11 mouse cellular contexts compared by ENCODE assay signal in the genomic region with DNA sequence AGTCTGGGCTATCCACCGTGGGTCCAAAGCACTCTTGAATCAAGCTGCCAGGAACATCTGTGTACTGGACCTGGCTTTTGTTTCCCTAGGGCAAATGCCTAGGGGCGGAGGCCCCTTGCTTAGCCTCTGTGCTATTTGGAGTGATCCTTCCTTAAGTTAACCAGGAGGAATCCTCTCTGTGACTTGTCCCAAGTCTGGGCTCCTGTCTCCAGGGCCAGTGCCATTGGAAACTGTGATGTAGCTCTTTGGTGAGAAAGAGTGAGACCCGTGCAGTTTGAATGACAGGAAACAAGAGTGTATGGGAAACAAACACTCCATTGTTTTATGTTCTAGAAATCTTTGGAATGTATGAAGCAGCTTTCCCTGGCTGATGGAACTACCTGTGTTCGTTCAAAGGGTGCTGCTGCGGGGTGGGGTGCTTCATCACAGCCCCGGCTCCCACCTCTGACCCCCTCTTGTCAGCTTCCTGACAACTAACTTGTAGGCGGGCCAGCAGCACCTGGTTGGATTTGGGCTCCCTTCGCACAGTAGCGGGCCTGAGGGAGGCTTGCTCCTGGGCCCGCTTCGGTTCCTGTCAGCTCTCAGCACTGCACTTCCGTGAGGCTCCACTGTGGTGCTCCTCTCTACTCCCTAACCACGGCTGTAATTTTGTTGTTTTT. TPM values are rescaled to one million over a fixed set of nuclear protein-coding genes. Genes with fewer than 3 reads are reported as not detected.
A peak's percentile ranks its signal among the peaks of the same experiment; 100 is the strongest.
DNase-seq lines count a peak whose midpoint lies in the region; ATAC-seq and TF ChIP-seq lines count a peak whose summit lies in the region.
"Had no signal": no experiment of that assay in that cellular context is flagged by ENCODE, and none has a peak within 500 bp of the region (broad histone marks: within the 10 kb centered on the region; RNA-seq: fewer than 3 reads in every experiment).

No protein-coding gene starts in this region.

- H3K4me2 ChIP-seq in hindbrain, embryonic 14.5 days (replicated peaks) = no peak overlapping the region
- no peak overlapping the region for H3K4me2 ChIP-seq in hindbrain, embryonic 16.5 days (ENCODE audit: low read length)
- no peak overlapping the region for H3K4me2 ChIP-seq in heart, postnatal 0 days (ENCODE audit: low read depth, low read length)
- H3K4me2 ChIP-seq: neural tube, embryonic 13.5 days had no signal

- TF ChIP-seq EP300 in heart, postnatal 0 days (IDR thresholded peaks at IDR 0.05; ENCODE audit: low read depth) = no peak

- DNase-seq in hindbrain, embryonic 14.5 days (ENCODE audit: low spot score) = no peak
- DNase-seq in thymus, adult 2 months = no peak
- DNase-seq in thymus, postnatal 36 days = no peak
- DNase-seq in heart, postnatal 0 days (ENCODE audit: low spot score) = peak; percentile 45
- DNase-seq in frontal cortex, postnatal 25 days (ENCODE audit: low spot score in 2 of 2) = no peak
- no peak for DNase-seq in left cerebral cortex, postnatal 4 days
- DNase-seq: kidney, adult 11 months; layer of hippocampus, postnatal 36 days had no signal

- H3K9me3 ChIP-seq in hindbrain, embryonic 14.5 days (ENCODE audit: control insufficient read depth, low read length) = no peaks in the 10 kb centered on the region
- H3K9me3 ChIP-seq in hindbrain, embryonic 16.5 days (ENCODE audit: control insufficient read depth, low read length) = no peaks in the 10 kb centered on the region
- H3K9me3 ChIP-seq in heart, postnatal 0 days (replicated peaks; ENCODE audit: control insufficient read depth, low read length) = no peaks in the 10 kb centered on the region
- H3K9me3 ChIP-seq: neural tube, embryonic 13.5 days had no signal

- WGBS in hindbrain, embryonic 14.5 days = 83% methylated on average over 13 of the region's 13 CpGs
- 78% methylated on average over 13 of the region's 13 CpGs for WGBS in hindbrain, embryonic 16.5 days
- 55% methylated on average over 13 of the region's 13 CpGs for WGBS in thymus, adult 2 months
- WGBS in heart, postnatal 0 days = 71% methylated on average over 13 of the region's 13 CpGs

- ATAC-seq in hindbrain, embryonic 14.5 days (ENCODE audit: low FRiP score) = no peak
- no peak for ATAC-seq in hindbrain, embryonic 16.5 days
- ATAC-seq in heart, postnatal 0 days (ENCODE audit: insufficient read depth, low read depth) = no peak
- ATAC-seq: activated CD4-positive, CD25-positive, alpha-beta regulatory T cell, adult 4 months had no signal

- no peak overlapping the region for H3K9ac ChIP-seq in hindbrain, embryonic 14.5 days
- H3K9ac ChIP-seq in hindbrain, embryonic 16.5 days (ENCODE audit: low read depth, low read length) = no peak overlapping the region
- H3K9ac ChIP-seq in heart, postnatal 0 days (replicated peaks; ENCODE audit: low read depth, low read length) = no peak overlapping the region
- H3K9ac ChIP-seq: neural tube, embryonic 13.5 days had no signal

- TF ChIP-seq CTCF in thymus, adult 2 months (IDR thresholded peaks at IDR 0.05; ENCODE audit: borderline replicate concordance, control insufficient read depth, extremely low read depth, insufficient read depth, low read length, poor library complexity) = no peak
- TF ChIP-seq CTCF in heart, postnatal 0 days (IDR thresholded peaks at IDR 0.05; ENCODE audit: low read depth) = no peak

- intact Hi-C loops in left cerebral cortex, postnatal 4 days (cut with DNase I) = no loop called here

- H3K27me3 ChIP-seq in hindbrain, embryonic 14.5 days (ENCODE audit: control insufficient read depth, insufficient read depth, low read length) = no peaks in the 10 kb centered on the region
- H3K27me3 ChIP-seq in hindbrain, embryonic 16.5 days (replicated peaks; ENCODE audit: control insufficient read depth, insufficient read depth, low read length) = no peaks in the 10 kb centered on the region
- no peaks in the 10 kb centered on the region for H3K27me3 ChIP-seq in thymus, adult 2 months (ENCODE audit: control insufficient read depth, insufficient read depth, low read length)
- H3K27me3 ChIP-seq in heart, postnatal 0 days (ENCODE audit: control insufficient read depth, insufficient read depth, low read length) = no peaks in the 10 kb centered on the region
- H3K27me3 ChIP-seq: neural tube, embryonic 13.5 days had no signal

- H3K4me1 ChIP-seq in hindbrain, embryonic 14.5 days (replicated peaks; ENCODE audit: control insufficient read depth, insufficient read depth, low read length) = peaks cover 6% of the 10 kb centered on the region
- H3K4me1 ChIP-seq in hindbrain, embryonic 16.5 days (ENCODE audit: control insufficient read depth, insufficient read depth, low read depth, low read length) = peaks cover 12% of the 10 kb centered on the region; the same call in 1 of the 2 replicates
- H3K4me1 ChIP-seq in thymus, adult 2 months (replicated peaks; ENCODE audit: control insufficient read depth, insufficient read depth, low read length) = peaks cover 36% of the 10 kb centered on the region
- H3K4me1 ChIP-seq in heart, postnatal 0 days (ENCODE audit: control insufficient read depth, insufficient read depth) = peaks cover 53% of the 10 kb centered on the region

- H3K27ac ChIP-seq in hindbrain, embryonic 14.5 days = peak overlapping the region; percentile 29; the same call in 1 of the 2 replicates
- no peak overlapping the region; the same call in 1 of the 2 replicates for H3K27ac ChIP-seq in hindbrain, embryonic 16.5 days (ENCODE audit: low read depth, low read length)
- H3K27ac ChIP-seq in thymus, adult 2 months (ENCODE audit: control insufficient read depth, insufficient read depth, low read length) = peak overlapping the region; percentile 18; the same call in 1 of the 2 replicates
- peak overlapping the region; percentile 82 for H3K27ac ChIP-seq in heart, postnatal 0 days (ENCODE audit: low read depth)
- H3K27ac ChIP-seq: neural tube, embryonic 13.5 days had no signal

- peaks cover 50% of the 10 kb centered on the region for H3K36me3 ChIP-seq in hindbrain, embryonic 14.5 days (replicated peaks; ENCODE audit: control insufficient read depth, insufficient read depth)
- H3K36me3 ChIP-seq in hindbrain, embryonic 16.5 days (ENCODE audit: control insufficient read depth, insufficient read depth, low read length) = no peaks in the 10 kb centered on the region; the same call in 1 of the 2 replicates
- H3K36me3 ChIP-seq in thymus, adult 2 months (ENCODE audit: control insufficient read depth, insufficient read depth, low read length) = no peaks in the 10 kb centered on the region
- peaks cover 20% of the 10 kb centered on the region for H3K36me3 ChIP-seq in heart, postnatal 0 days (replicated peaks; ENCODE audit: control insufficient read depth, insufficient read depth, low read length)

- TF ChIP-seq POLR2A in thymus, adult 2 months (IDR thresholded peaks at IDR 0.05; ENCODE audit: control insufficient read depth, extremely low read depth, insufficient read depth, low read length, poor library complexity) = no peak

- no peak overlapping the region for H3K4me3 ChIP-seq in hindbrain, embryonic 14.5 days (replicated peaks; ENCODE audit: low read length)
- no peak overlapping the region for H3K4me3 ChIP-seq in hindbrain, embryonic 16.5 days (ENCODE audit: low read length)
- H3K4me3 ChIP-seq in thymus, adult 2 months (ENCODE audit: control insufficient read depth, insufficient read depth, low read length) = no peak overlapping the region
- no peak overlapping the region for H3K4me3 ChIP-seq in heart, postnatal 0 days (ENCODE audit: low read depth, low read length)
- H3K4me3 ChIP-seq: neural tube, embryonic 13.5 days had no signal

RNA-seq across cellular contexts. Expression of a gene that starts 11.8 kb away (rescaled TPM):
- polyA plus RNA-seq in hindbrain, embryonic 14.5 days (2014; fragmentation: Nextera tagmentation; extraction: Ambion mirVana) = 80.0 and 84.9 TPM in 2 replicates
- polyA plus RNA-seq in hindbrain, embryonic 16.5 days (2015; fragmentation: Nextera tagmentation; extraction: Ambion mirVana) = 105 and 113 TPM in 2 replicates
- 141 and 159 TPM in 2 replicates for polyA plus RNA-seq in thymus, adult 2 months (2012; rRNA removed)
- total RNA-seq in heart, postnatal 0 days (2014; rRNA removed; ENCODE audit: low replicate concordance) = 127 and 200 TPM in 2 replicates
- 56.4 and 60.3 TPM in 2 replicates for polyA plus RNA-seq in heart, postnatal 0 days (2015; fragmentation: Nextera tagmentation; extraction: Ambion mirVana)
- total RNA-seq in left cerebral cortex, postnatal 4 days (2021) = 10 to 100 TPM; 87.1 to 87.7 TPM

RNA-seq across cellular contexts. Expression of a gene that starts 17.9 kb away (rescaled TPM):
- polyA plus RNA-seq in hindbrain, embryonic 14.5 days (2014; fragmentation: Nextera tagmentation; extraction: Ambion mirVana) = 0.56 and 0.63 TPM in 2 replicates
- 0.26 and 0.31 TPM in 2 replicates for polyA plus RNA-seq in hindbrain, embryonic 16.5 days (2015; fragmentation: Nextera tagmentation; extraction: Ambion mirVana)
- 12.8 and 12.9 TPM in 2 replicates for polyA plus RNA-seq in thymus, adult 2 months (2012; rRNA removed)
- 4.8 and 9.5 TPM in 2 replicates for total RNA-seq in heart, postnatal 0 days (2014; rRNA removed; ENCODE audit: low replicate concordance)
- 0.49 and 0.51 TPM in 2 replicates for polyA plus RNA-seq in heart, postnatal 0 days (2015; fragmentation: Nextera tagmentation; extraction: Ambion mirVana)
- total RNA-seq in left cerebral cortex, postnatal 4 days (2021) = 1 to 10 TPM; 5.0 to 5.7 TPM

RNA-seq across cellular contexts. Expression of a gene that starts 46.4 kb away (rescaled TPM):
- polyA plus RNA-seq in hindbrain, embryonic 14.5 days (2014; fragmentation: Nextera tagmentation; extraction: Ambion mirVana) = 46.7 and 51.5 TPM in 2 replicates
- 68.4 and 85.0 TPM in 2 replicates for polyA plus RNA-seq in hindbrain, embryonic 16.5 days (2015; fragmentation: Nextera tagmentation; extraction: Ambion mirVana)
- 141 and 143 TPM in 2 replicates for polyA plus RNA-seq in thymus, adult 2 months (2012; rRNA removed)
- total RNA-seq in heart, postnatal 0 days (2014; rRNA removed; ENCODE audit: low replicate concordance) = 20.6 and 46.5 TPM in 2 replicates
- 20.1 and 20.3 TPM in 2 replicates for polyA plus RNA-seq in heart, postnatal 0 days (2015; fragmentation: Nextera tagmentation; extraction: Ambion mirVana)
- total RNA-seq in left cerebral cortex, postnatal 4 days (2021) = 10 to 100 TPM; 81.1 to 81.4 TPM

RNA-seq across cellular contexts. Expression of a gene that starts 46.9 kb away (rescaled TPM):
- polyA plus RNA-seq in hindbrain, embryonic 14.5 days (2014; fragmentation: Nextera tagmentation; extraction: Ambion mirVana) = 14.5 and 14.8 TPM in 2 replicates
- 11.7 and 16.7 TPM in 2 replicates for polyA plus RNA-seq in hindbrain, embryonic 16.5 days (2015; fragmentation: Nextera tagmentation; extraction: Ambion mirVana)
- polyA plus RNA-seq in thymus, adult 2 months (2012; rRNA removed) = 82.4 and 90.3 TPM in 2 replicates
- total RNA-seq in heart, postnatal 0 days (2014; rRNA removed; ENCODE audit: low replicate concordance) = 18.9 and 24.5 TPM in 2 replicates
- polyA plus RNA-seq in heart, postnatal 0 days (2015; fragmentation: Nextera tagmentation; extraction: Ambion mirVana) = 4.7 and 5.6 TPM in 2 replicates
- 10 to 100 TPM; 29.3 to 29.7 TPM for total RNA-seq in left cerebral cortex, postnatal 4 days (2021)

RNA-seq across cellular contexts. Expression of a gene that starts 52.6 kb away (rescaled TPM):
- polyA plus RNA-seq in hindbrain, embryonic 14.5 days (2014; fragmentation: Nextera tagmentation; extraction: Ambion mirVana) = 12.4 and 15.4 TPM in 2 replicates
- polyA plus RNA-seq in hindbrain, embryonic 16.5 days (2015; fragmentation: Nextera tagmentation; extraction: Ambion mirVana) = 19.6 and 23.1 TPM in 2 replicates
- 1,004 and 1,040 TPM in 2 replicates for polyA plus RNA-seq in thymus, adult 2 months (2012; rRNA removed)
- 48.4 and 59.1 TPM in 2 replicates for total RNA-seq in heart, postnatal 0 days (2014; rRNA removed; ENCODE audit: low replicate concordance)
- polyA plus RNA-seq in heart, postnatal 0 days (2015; fragmentation: Nextera tagmentation; extraction: Ambion mirVana) = 9.6 and 10.1 TPM in 2 replicates
- total RNA-seq in left cerebral cortex, postnatal 4 days (2021) = 100 to 1,000 TPM in 1 of 2 experiments, 10 to 100 TPM in 1; 91.7 to 102 TPM
